Mouse (Mus musculus): ENCODE results near the gene Enpp7. TPM values are rescaled to one million over a fixed set of nuclear protein-coding genes. Genes with fewer than 3 reads are reported as not detected.

Enpp7 gene
- total RNA-seq (2022), result not detected

DNA sequence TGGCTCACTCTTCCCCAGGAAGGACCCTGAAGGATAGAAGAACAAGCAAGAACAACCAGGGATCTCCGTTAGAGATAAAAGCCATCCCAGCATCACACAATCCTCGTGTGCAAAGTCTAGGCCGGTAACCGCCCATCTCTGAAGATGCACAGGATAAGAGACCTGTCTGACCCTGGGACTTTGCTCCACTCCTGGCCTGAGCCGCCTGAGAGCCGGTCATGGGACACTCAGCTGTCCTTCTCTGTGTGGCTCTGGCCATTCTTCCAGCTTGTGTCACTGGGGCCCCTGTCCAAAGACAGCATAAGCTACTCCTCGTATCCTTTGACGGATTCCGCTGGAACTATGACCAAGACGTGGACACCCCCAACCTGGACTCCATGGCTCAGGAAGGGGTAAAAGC lies at the start of gene Enpp7:
Enpp7 (plus strand) TSS at position 190 of the 400 bp plus-strand sequence.
- DNase-seq, result no peak

DNA sequence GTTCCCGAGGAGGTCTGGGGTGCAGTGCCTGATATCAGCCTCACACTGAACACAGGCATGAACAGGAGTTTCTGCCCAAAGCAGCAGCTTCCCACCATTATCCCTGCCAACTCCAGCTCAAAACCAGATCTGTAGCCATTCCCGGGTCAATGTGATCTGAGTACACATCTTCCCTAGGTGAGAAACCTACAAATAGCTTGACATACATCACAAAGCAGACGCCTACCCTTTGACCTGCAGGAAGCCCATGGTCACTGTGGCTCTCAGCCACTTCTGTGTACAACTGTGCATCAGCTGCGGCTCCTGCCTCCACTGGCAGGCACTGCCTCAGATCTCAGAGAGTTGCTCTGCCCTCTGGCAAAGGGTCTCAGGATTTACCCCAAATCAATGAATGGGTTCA lies 48.3 kb upstream of the Enpp7 start:
- DNase-seq, result no peak

DNA sequence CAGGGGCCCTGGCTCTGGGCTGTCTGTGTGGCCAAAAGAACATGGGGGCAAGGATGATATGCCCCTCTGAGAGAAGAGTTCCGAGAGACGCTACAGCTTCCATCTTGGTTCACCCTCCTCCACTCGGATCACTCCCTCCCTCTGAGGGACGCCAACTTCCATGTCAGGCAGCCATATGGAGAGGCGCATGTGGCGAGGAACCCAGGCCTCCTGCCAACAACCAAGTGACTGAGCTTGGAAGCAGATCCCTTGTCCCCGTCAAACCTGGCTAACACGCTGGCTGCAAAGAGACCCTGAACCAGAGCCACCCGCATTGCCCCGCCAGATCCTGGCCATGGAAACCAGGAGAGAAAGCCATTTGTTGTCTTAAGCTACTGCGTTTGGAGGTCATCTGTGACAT lies 47.4 kb upstream of the Enpp7 start:
- DNase-seq, result no peak

DNA sequence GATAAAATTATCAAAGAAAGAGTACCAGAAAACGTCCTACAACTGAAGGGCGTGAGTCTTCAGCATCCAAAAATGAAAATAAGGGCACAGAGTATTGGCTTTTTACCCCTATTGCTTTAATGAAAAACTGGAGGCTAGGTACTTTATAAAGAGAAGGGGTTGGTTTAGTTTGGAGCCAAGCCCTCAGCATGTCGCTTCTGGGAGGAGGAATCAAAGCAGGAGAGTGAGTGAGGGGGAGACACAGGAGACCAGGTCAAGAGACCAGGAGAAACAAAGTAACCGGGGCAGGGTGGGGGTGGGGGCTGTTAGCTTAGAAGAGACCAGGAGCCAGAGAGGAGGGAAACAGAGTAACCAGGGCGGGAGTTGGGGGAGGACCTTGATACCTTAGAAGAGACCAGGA lies 46.7 kb upstream of the Enpp7 start:
- DNase-seq, result no peak

DNA sequence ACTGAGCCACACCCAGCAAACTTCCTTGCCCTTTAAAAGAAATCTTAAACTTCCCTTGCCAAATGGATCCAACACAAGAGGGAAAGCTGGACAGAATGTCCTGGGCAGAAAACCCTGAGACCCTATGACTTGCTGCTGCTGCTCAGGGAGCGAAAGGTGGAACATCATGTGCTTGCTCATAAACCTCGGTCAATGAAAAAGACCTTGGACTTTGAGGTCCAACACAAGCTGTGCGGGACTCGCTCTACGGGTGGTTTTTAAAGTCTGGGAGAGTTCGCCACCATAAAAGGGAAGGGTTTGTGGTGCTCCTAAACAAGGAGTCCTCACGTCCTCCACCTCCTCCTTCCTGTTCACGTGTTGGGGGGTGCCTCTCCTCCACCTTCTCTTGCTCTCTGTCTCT lies 42.1 kb upstream of the Enpp7 start:
- DNase-seq, result no peak

- DNase-seq, result no peak
Measured at GRCm38 (mm10) chr11:118955016-118955415, 33.0 kb upstream of the Enpp7 start.

- no peak for DNase-seq
Measured at GRCm38 (mm10) chr11:118957070-118957471, 30.9 kb upstream of the Enpp7 start.

DNA sequence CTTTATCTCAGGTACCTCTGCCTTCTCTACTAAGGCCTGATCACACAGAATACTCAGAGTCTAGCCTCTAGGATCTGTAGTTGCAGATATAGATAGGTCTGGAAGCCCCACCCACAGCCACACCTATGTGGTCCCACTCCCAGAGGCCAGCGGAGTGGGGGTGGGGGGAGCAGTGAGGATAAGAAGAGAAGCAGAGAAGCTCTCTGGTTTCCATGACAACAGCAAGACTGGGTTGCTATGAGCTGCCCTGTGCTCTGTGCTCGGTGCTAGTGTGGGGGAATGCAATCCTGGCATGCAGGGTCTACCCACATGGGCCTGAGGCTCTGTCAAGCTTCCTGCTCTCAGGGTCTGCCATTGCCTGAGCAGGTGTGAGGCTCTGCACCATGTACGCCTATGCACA lies 27.3 kb upstream of the Enpp7 start:
- no peak for DNase-seq

DNA sequence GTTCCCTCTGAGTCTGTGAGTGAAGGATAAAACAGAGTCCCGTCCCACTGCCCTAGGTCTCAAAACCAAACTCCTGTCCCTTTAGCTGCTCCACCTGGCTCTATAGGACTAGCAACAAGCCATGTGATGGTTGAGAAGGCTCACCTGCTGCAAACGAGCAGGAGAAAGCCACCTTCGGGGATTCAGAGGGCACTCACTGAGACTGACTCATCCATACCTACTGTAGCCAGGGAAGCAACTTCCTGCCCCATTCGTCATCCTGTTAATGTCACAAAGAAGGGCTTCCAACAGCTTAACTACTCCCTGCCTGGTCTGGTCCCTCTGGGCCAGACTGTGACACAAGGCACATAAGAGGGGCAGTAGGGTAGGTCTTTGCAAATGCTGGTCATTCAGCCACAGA lies 25.5 kb upstream of the Enpp7 start:
- DNase-seq, result no peak

DNA sequence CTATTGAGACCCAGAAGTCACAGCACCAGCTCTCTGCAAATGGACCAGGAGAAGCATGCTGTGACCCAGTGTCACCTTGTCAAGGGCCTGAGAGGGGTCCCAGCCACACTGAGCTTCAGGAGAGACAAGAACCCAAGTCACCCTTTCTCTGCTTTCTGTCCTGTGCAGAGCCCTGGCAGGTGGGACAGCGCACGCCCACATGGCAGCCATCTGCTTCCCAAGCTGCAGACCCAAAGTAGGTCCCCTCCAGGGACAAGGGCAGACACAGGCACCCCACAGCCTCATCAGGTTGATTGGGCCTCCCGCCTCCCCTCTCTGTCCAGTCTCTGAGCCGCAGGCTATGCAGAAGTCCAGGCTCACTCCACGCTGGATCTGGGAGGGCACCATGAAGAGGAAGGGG lies 24.1 kb upstream of the Enpp7 start:
- no peak for DNase-seq

DNA sequence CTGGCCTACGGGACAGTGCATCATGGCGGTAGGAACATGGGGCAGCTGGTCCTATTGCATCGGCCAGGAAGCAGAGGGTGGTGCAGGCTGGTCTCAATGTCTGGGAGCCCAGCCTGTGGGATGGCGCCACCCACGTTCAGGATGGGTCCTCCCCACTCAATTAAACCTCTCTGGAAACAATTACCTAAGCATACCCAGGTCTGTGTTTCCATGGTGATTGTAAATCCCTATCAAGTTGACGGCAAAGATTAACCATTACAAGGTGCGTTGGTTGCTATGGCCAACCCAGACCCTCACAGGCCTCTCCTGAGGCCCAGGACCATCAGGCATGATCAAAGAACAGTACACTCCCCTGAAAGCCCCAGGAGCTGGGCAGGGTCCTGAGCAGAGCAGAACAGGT lies 22.9 kb upstream of the Enpp7 start:
- DNase-seq, result no peak

DNA sequence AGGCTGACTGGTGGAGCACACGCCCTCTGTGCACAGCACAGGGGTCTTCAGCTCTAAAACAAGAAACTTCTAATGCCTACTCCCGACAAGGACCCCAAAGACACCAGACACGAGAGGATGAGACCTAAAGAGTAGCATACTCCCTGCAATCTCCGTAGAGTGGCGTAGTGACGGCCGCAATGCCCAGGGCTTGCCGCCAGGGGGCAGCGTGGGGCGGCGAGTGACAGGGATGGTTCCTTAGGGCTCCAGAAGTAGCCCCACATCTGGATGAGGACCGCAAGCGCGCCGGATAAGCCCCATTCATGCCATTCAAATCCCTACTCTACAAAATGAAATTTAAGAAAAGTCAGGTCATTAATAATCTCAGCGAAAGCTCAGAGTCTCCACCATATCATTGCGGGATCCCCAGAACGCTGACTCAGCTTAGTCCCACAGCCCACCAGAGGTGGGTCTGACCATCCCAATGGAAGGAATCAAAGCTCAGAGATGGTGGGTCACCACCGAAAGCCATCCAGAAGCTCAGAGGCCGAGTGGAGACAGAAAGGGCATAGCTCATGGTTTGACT lies 16.4 kb upstream of the Enpp7 start:
- DNase-seq, result no peak

DNA sequence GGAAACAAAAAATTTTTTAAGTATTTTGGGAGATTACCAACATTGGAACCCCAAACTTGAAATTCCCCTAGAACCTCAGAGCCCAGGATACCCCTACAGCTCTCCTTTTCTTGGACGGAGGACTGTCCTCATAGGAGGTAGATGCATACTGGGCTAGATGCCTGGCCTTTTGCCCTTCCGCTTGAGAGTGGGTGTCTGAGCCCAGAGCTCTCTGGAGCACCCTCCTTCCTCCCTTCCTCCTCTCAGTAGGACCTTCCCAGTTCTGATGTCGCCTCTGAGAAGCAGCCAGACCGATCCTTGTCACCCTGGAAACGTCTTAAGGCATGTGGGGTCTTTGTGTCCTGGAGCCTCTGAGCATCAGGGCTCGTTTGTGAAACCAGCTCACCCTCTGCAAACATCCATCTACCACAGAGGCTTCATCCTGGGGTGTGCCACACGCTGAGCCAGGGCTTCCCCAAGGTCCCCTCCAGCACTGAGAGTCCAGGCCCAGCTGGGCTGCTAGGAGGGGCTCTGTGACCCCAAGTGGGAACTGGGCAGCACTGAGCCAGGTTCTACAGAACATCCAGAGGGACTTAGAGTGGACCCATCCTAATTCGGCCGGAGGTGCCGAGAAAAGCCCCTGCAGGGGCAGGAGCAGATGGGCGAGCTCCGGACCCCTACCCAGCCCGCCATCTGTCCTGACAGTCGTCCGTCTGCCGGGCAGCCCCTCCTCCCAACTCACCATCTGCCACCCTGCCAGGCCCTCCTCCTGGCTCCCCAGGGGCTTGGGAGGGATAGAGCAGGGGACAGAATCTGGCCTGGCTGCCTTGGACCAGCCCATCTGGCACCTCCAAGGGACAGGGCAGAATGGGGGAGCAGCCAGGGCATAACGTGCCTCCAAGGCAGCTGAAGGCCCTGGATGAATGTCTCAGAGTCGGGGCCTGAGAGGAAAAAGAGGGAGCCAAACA lies 15.3 kb upstream of the Enpp7 start:
- DNase-seq, result no peak

- no peak for DNase-seq
Measured at GRCm38 (mm10) chr11:118974340-118974739, 13.6 kb upstream of the Enpp7 start.

- no peak for DNase-seq
Measured at GRCm38 (mm10) chr11:118975427-118975826, 12.6 kb upstream of the Enpp7 start.

- no peak for DNase-seq
Measured at GRCm38 (mm10) chr11:118975917-118976316, 12.1 kb upstream of the Enpp7 start.

DNA sequence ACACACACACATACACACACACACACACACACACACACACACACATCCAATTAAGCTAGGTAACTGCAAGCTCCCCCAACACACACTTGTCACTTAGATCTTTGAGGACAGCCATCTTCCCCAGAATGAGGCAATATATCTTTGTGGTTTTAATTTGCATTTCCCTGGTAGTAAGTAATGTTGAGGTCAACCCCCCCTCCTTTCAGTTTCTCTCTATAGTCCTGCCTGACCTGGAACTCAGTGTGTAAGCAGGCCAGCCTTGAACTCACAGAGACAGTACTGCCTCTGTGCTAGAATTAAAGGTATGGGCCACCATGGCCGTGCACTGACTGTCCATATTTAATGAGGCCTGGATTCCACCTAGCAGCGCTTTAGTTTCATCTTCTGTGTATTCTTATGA lies 7.6 kb upstream of the Enpp7 start:
- no peak for DNase-seq

GRCm38 (mm10) chr11:118981012-118981776 lies 6.8 kb upstream of the Enpp7 start:
- no peak for DNase-seq

DNA sequence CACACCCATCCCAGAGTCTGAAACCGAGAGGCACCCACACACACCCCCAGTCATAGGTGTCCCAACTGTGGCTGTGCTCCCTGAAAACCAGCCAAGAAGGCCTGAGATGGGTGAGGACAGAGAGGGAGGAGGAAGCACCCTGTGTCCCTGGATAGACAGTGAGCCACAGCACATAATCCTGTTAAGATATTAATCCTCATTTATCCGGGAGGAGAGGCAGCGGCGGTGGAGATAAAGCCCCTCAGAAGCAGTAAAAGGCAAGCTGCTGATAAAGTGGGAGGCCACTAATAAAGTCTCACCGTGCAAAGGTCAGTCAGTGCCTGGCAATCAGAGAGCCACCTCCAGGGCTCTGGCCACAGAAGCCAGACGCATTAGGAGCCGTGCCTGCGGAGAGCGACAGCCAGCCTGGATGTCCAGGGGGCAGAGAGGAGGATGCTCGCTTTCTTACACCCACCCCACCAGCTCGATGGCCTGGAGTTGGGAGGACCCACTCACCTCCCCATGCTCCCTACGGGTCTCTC lies 5.3 kb upstream of the Enpp7 start:
- DNase-seq, result no peak

DNA sequence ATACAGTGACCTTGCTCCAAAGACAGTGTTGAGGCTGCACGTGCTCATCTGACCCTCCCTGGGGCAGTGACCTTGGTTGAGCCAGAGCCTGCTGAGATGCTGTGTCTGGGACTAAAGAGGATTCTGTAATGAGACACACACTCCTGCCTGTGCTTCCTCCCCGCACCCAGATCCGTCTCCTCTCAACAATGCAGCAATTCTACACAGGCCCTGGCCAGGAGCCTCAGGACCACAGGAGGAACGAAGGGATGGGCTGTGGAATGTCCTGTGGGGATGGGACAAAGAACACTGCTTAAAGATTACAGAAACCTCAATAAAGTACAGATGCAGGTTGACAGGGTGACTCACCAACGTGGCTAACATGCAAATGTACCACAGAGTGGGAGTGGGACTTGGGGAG lies 2.4 kb upstream of the Enpp7 start:
- DNase-seq, result no peak

- DNase-seq, result no peak
Measured at GRCm38 (mm10) chr11:118992781-118993180, 4.8 kb downstream of the Enpp7 start.

GRCm38 (mm10) chr11:118995448-118995847 lies 7.5 kb downstream of the Enpp7 start:
- DNase-seq, result no peak

- no peak for DNase-seq
Measured at GRCm38 (mm10) chr11:118997182-118997581, 9.2 kb downstream of the Enpp7 start.
